Mouse (Mus musculus): Measurements from ENCODE around the gene Ocln.
A peak's percentile ranks its signal among the peaks of the same experiment; 100 is the strongest.
"Not testable (repeated sequence)": the region's sequence is repeated elsewhere in the genome, so short reads cannot be mapped to it uniquely, and the experiment has no call there.

Ocln gene

GRCm38 (mm10) chr13:100543011-100543767 is 9.3 kb downstream of the Ocln start:
- no peak for DNase-seq

GRCm38 (mm10) chr13:100536149-100536548 is 16.4 kb downstream of the Ocln start:
- no peak for DNase-seq

- DNase-seq, result no peak
Observed at GRCm38 (mm10) chr13:100532788-100533365, 19.6 kb downstream of the Ocln start.

- DNase-seq, result no peak
Observed at GRCm38 (mm10) chr13:100526649-100527038, 25.9 kb downstream of the Ocln start.

GRCm38 (mm10) chr13:100525935-100526648 is 26.4 kb downstream of the Ocln start:
- no peak for DNase-seq

- DNase-seq, result peak; percentile 40
Observed at GRCm38 (mm10) chr13:100524896-100525295, 27.6 kb downstream of the Ocln start.

GRCm38 (mm10) chr13:100523698-100524097 is 28.8 kb downstream of the Ocln start:
- no peak for DNase-seq

GRCm38 (mm10) chr13:100521724-100522591 is 30.6 kb downstream of the Ocln start:
- DNase-seq, result no peak

GRCm38 (mm10) chr13:100519162-100519561 is 33.4 kb downstream of the Ocln start:
- DNase-seq, result peak; percentile 32

- DNase-seq, result no peak
Observed at GRCm38 (mm10) chr13:100518191-100518590, 34.3 kb downstream of the Ocln start.

GRCm38 (mm10) chr13:100517652-100518153 is 34.8 kb downstream of the Ocln start:
- no peak for DNase-seq

GRCm38 (mm10) chr13:100516213-100517105 is 36.1 kb downstream of the Ocln start:
- no peak for DNase-seq

GRCm38 (mm10) chr13:100512792-100513191 is 39.7 kb downstream of the Ocln start:
- DNase-seq, result no peak

GRCm38 (mm10) chr13:100511860-100512364 is 40.6 kb downstream of the Ocln start:
- no peak for DNase-seq

GRCm38 (mm10) chr13:100511146-100511859 is 41.2 kb downstream of the Ocln start:
- DNase-seq, result no peak

GRCm38 (mm10) chr13:100499625-100500024 is 52.9 kb downstream of the Ocln start:
- DNase-seq, result not testable (repeated sequence)

GRCm38 (mm10) chr13:100495337-100495736 is 57.2 kb downstream of the Ocln start:
- DNase-seq, result no peak

- peak; percentile 2 for DNase-seq
Observed at GRCm38 (mm10) chr13:100494370-100494769, 58.1 kb downstream of the Ocln start.

- no peak for DNase-seq
Observed at GRCm38 (mm10) chr13:100493313-100493712, 59.2 kb downstream of the Ocln start.

- DNase-seq, result peak; percentile 92
Observed at GRCm38 (mm10) chr13:100492061-100492787, 60.3 kb downstream of the Ocln start, which contains the start of gene Gtf2h2. Gene Gtf2h2 (minus strand): TSS chr13:100492579.

Data from retina, postnatal 1 day (tissue).